Mouse (Mus musculus) thymus, postnatal 0 days (tissue): ENCODE measurements around the gene Mrm3. TPM values are rescaled to one million over a fixed set of nuclear protein-coding genes. Genes with fewer than 3 reads are reported as not detected.

Source experiments
- DNase-seq: peaks from one replicate; pipeline ENCODE4 v3.0.0-alpha.2; 2015; ENCODE audit warnings: low spot score
- polyA plus RNA-seq: library from polyadenylated mRNA; unstranded; fragments of >200 nt; fragmentation: Nextera tagmentation; extraction: Ambion mirVana; gene quantifications from 2 replicates; pipeline ENCODE4 v1.2.1, GENCODE M21; 2015

Mrm3 gene
- polyA plus RNA-seq, 1 experiment from 2014 or later = 24.5 TPM

GRCm38 (mm10) chr11:76252036-76252435 is 8.5 kb downstream of the Mrm3 start:
- no peak for DNase-seq

- peak; percentile 83 for DNase-seq
These were observed 9.8 kb downstream of the Mrm3 start for GRCm38 (mm10) chr11:76253145-76253917.

GRCm38 (mm10) chr11:76253918-76254264 is 10.4 kb downstream of the Mrm3 start:
- no peak for DNase-seq

- DNase-seq = no peak
These were observed 12.0 kb downstream of the Mrm3 start for GRCm38 (mm10) chr11:76255431-76256001.

GRCm38 (mm10) chr11:76256129-76256528 is 12.6 kb downstream of the Mrm3 start:
- DNase-seq = no peak

- no peak for DNase-seq
These were observed 13.9 kb downstream of the Mrm3 start for GRCm38 (mm10) chr11:76257386-76257785.

- DNase-seq = no peak
These were observed 15.0 kb downstream of the Mrm3 start for GRCm38 (mm10) chr11:76258511-76258910.

GRCm38 (mm10) chr11:76260208-76261050 is 16.9 kb downstream of the Mrm3 start:
- no peak for DNase-seq

- peak; percentile 19 for DNase-seq
These were observed 17.7 kb downstream of the Mrm3 start for GRCm38 (mm10) chr11:76261224-76261623.

- DNase-seq = no peak
These were observed 19.3 kb downstream of the Mrm3 start for GRCm38 (mm10) chr11:76262611-76263351.

- no peak for DNase-seq
These were observed 24.0 kb downstream of the Mrm3 start for GRCm38 (mm10) chr11:76267550-76267949.

GRCm38 (mm10) chr11:76268001-76268459 is 24.5 kb downstream of the Mrm3 start:
- DNase-seq = no peak

- no peak for DNase-seq
These were observed 25.1 kb downstream of the Mrm3 start for GRCm38 (mm10) chr11:76268521-76269065.

GRCm38 (mm10) chr11:76272440-76272839 is 28.9 kb downstream of the Mrm3 start:
- DNase-seq = no peak

GRCm38 (mm10) chr11:76278960-76279852 is 35.7 kb downstream of the Mrm3 start:
- DNase-seq = no peak

GRCm38 (mm10) chr11:76279971-76280370 is 36.5 kb downstream of the Mrm3 start:
- no peak for DNase-seq

GRCm38 (mm10) chr11:76283841-76284240 is 40.3 kb downstream of the Mrm3 start:
- no peak for DNase-seq

GRCm38 (mm10) chr11:76285431-76286075 is 42.0 kb downstream of the Mrm3 start:
- no peak for DNase-seq

- no peak for DNase-seq
These were observed 43.1 kb downstream of the Mrm3 start for GRCm38 (mm10) chr11:76286534-76287126.
